Mouse (Mus musculus): ENCODE data around the gene Zbtb43.

The Zbtb43 gene

GRCm38 (mm10) chr2:33454816-33455215 lies 13.5 kb downstream of the Zbtb43 start:
- no peak for DNase-seq (ENCODE audit: low spot score in 2 of 2)

- DNase-seq (ENCODE audit: low spot score in 2 of 2): no peak
Measured at GRCm38 (mm10) chr2:33453476-33453875, 14.9 kb downstream of the Zbtb43 start.

DNA sequence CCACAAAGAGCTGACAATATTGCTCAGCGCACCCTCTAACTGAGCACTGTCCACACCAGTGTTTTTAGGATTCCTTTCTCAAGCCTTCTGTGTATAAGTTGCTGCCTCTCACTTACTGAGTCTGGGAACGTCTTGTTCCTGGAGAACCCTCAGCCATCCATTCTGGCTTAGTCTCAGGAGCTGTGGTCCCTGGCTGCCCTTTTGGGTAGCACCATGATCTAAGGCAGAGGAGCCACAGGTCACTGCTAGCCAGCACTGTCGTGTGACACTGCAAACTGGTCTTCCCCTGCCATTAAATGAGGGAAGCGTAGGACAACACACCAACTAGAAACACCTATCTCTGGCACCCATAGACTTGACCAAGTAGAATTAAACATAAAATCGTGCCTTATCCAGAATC lies 15.6 kb downstream of the Zbtb43 start:
- DNase-seq (ENCODE audit: low spot score in 2 of 2): no peak

GRCm38 (mm10) chr2:33452140-33452539 lies 16.2 kb downstream of the Zbtb43 start:
- DNase-seq (ENCODE audit: low spot score in 2 of 2): no peak

DNA sequence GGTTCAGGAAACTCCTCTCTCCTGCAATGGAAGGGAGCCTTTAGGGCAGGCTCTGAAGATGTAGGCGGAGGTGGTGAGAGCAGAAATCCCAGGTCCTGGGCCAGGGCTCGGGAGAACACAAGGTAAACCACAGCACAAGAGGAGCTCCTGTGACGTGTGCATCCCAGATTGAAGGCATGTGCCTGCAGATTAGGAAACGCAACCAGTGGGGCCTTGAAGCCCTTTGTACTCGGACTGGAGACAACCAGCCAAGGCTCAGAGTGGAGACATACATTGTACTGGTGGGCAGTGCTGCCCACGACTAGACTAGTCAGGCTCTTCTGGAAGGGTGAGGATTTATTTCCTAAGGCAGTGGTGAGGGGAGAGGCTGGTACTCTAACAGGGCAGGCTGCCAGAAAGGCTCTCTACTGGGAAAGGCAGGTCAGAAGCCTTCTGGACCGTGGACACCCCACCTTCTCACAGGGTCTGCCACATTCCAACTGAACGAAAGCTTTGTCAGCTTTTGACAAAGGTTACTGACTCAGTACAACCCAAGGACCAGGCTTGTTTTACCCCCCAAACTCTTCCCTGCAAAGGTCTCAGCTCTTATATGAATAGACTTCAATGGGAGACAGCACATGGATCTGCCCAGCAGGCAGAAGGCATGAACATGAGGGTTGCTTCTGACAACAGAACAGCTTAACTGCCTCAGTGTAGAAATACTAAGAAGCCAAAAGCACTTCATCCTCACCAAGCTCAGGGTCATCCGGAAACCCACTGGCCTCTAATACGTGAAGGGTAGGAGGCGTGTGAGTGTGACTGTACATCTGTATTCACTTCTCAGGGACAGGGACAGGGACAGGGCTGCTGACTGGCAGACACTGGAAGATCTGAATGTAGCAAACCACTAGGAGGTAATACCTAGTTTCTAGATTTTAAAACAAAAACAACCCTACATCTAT lies 17.1 kb downstream of the Zbtb43 start:
- no peak for DNase-seq (ENCODE audit: low spot score in 2 of 2)

- DNase-seq (ENCODE audit: low spot score in 2 of 2): no peak
Measured at GRCm38 (mm10) chr2:33449119-33449873, 19.1 kb downstream of the Zbtb43 start.

GRCm38 (mm10) chr2:33446796-33447195 lies 21.6 kb downstream of the Zbtb43 start:
- DNase-seq (ENCODE audit: low spot score in 2 of 2): no peak

DNA sequence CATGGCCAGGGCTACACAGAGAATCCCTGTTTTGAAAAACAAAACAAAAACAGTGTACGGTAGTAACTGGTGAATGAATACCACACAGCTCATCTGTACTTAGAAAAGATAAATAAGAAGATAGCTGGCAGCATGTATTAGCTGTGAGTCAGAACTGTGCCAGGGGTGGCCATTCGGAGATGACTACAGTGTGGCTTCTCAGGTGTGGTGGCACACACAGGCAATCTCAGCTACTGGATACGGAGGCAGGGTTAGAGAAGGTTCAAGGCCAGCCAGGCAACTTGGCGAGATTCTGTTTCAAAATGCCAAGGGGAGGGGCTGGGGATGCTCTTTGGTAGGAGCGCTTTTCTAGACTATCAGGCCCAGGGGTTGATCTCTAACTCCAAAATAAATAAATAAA lies 22.6 kb downstream of the Zbtb43 start:
- DNase-seq (ENCODE audit: low spot score in 2 of 2): no peak

GRCm38 (mm10) chr2:33444862-33445261 lies 23.5 kb downstream of the Zbtb43 start:
- DNase-seq (ENCODE audit: low spot score in 2 of 2): no peak

- peak; percentile 69 to 78 for DNase-seq (ENCODE audit: low spot score in 2 of 2)
Measured at GRCm38 (mm10) chr2:33444358-33444757, 24.0 kb downstream of the Zbtb43 start.

- DNase-seq (ENCODE audit: low spot score in 2 of 2): no peak
Measured at GRCm38 (mm10) chr2:33442701-33443100, 25.7 kb downstream of the Zbtb43 start.

DNA sequence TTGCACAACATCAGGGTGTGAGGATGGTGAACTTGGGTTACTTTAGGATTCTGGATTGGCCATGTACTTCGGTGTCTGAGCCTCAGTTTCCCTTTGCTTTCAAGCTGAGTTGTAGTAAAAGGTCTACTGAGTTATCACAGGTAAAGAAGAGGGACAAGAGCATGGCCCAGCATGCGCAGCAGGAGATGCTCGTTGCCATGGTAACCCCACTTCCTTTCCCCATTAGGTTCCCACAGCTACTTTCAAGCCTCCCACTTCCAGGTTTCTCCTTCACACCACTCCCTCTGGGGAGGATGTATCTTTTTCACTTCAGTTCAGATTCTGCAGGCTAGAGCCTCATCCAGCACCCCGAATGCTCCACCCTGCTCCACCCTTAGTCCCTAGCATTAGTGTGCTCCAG lies 27.5 kb downstream of the Zbtb43 start:
- no peak for DNase-seq (ENCODE audit: low spot score in 2 of 2)

GRCm38 (mm10) chr2:33439980-33440670 lies 28.2 kb downstream of the Zbtb43 start:
- DNase-seq (ENCODE audit: low spot score in 2 of 2): no peak

GRCm38 (mm10) chr2:33439471-33439881 lies 28.9 kb downstream of the Zbtb43 start:
- no peak for DNase-seq (ENCODE audit: low spot score in 2 of 2)

GRCm38 (mm10) chr2:33438377-33438776 lies 30.0 kb downstream of the Zbtb43 start:
- DNase-seq (ENCODE audit: low spot score in 2 of 2): no peak

GRCm38 (mm10) chr2:33437184-33437583 lies 31.2 kb downstream of the Zbtb43 start:
- no peak for DNase-seq (ENCODE audit: low spot score in 2 of 2)

GRCm38 (mm10) chr2:33436035-33436580 lies 32.3 kb downstream of the Zbtb43 start:
- DNase-seq (ENCODE audit: low spot score in 2 of 2): no peak

DNA sequence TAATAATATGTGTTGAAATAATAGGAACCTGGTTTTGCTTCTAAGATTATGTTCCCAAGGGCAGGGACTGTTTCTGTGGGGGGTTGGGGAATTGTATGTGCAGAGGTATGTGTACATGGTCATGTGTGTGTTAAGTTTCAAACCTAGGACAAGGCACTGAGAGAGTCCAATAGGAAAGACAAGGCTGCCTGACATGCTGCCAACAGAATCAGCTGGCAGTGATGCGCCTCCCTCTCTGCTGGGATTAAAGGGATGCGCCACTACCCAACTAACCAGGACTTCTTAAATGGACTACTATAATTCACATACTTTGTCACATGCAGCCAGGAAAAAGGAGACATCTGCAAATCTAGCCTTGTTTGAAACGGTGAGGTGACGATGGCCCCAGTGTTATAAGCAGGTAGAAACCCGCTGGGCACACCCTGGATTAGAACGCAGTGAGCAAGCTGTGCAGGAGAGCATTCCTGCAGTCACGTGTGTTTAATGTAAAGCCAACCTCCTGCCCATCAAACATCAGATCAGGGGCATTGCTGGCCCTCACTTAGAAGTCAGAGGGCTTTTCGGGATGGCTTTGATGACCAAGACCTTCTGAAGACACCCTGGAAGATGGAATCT lies 33.2 kb downstream of the Zbtb43 start:
- DNase-seq (ENCODE audit: low spot score in 2 of 2): no peak

DNA sequence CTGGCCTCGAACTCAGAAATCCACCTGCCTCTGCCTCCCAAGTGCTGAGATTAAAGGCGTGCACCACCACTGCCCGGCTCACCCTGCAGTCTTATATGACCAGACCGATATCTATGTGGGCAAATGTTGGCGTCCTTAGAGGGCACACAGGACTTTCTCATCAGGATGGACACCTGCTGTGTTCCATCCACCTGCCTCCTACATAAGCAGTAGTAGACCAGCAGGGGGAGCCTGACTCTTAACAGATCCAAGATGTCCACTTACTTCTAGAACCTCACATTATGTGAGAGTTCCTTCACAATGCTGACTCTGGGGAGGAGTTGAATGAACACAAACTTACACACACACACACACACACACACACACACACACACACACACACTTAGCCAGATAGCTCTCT lies 35.5 kb downstream of the Zbtb43 start:
- no peak for DNase-seq (ENCODE audit: low spot score in 2 of 2)

DNA sequence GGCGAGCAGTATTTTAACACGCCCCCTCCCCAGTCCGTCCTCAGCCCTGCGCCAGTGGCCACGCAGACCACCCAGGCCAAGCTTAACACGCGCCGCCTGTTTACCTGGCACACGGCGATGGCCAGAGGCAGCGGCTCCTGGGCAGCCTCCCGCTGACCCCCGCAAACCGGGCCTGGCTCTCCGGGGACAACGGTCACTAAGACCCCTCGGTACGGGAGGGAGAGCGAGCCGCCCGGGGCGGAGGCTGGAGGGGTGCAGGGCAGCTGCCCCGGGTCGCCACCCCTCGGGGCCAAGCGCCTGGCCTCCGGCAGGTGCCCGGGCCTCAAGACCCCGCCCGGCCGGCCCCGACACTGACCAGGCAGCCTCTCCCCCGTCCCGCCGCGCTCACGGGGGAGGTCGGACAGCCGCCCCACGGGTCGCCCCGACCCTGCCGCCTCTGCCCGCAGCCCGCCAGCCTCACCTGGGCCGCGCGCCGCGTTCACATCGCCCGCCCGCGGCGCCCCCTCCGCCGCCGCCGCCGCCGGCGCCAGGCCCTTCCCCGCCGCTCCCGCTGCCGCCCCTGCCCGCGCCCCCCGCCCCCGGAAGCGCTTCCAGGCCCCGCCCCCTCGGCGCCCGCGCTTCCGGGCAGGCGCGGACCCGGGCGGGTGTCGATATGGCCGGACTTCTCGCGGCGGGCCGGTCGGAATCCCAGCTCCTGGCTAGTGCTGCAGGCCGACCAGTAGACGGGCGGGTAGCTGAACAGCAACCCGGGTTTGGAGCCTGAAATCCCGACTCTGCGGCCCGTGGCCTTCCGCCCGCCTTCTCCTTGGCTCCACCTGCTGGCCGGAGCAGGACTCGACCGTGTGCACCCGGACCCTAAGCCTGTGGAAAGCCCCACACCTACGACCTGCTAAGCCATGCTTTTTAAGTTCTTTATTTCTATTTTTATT lies 37.3 kb downstream of the Zbtb43 start, which contains the start of gene Zbtb34:
Gene Zbtb34 (minus strand): TSS at position 554 of the 929 bp plus-strand sequence.
- no peak for DNase-seq (ENCODE audit: low spot score in 2 of 2)

All from frontal cortex, postnatal 14 days (tissue).